Comparison of ENCODE assay signal across 8 mouse cellular contexts in genomic region chr17:66479813-66480490, GRCm38 (mm10). TPM values are rescaled to one million over a fixed set of nuclear protein-coding genes. Genes with fewer than 3 reads are reported as not detected.
DNase-seq lines count a peak whose midpoint lies in the region; ATAC-seq lines count a peak whose summit lies in the region.

No protein-coding gene starts in this region.

- peak overlapping the region; percentile 29 for H3K4me2 ChIP-seq in lung, embryonic 15.5 days

- no peak overlapping the region for H3K9ac ChIP-seq in lung, embryonic 15.5 days

- 0 out of 2 replicates have a peak overlapping the region, but pooled peaks have one; percentile 6 for H3K4me3 ChIP-seq in lung, embryonic 15.5 days
- H3K4me3 ChIP-seq in heart, embryonic 10.5 days, result peak overlapping the region; percentile 54

- ATAC-seq in lung, embryonic 15.5 days (ENCODE audit: borderline replicate concordance, extremely low read depth, low FRiP score, low TSS enrichment), result no peak
- ATAC-seq in activated CD4-positive, CD25-positive, alpha-beta regulatory T cell, adult 4 months, result no peak

- H3K4me1 ChIP-seq in lung, embryonic 15.5 days, result peaks cover 13% of the 10 kb centered on the region; the same call in 1 of the 2 replicates
- peaks cover 20% of the 10 kb centered on the region for H3K4me1 ChIP-seq in heart, embryonic 10.5 days

- H3K9me3 ChIP-seq in lung, embryonic 15.5 days, result no peaks in the 10 kb centered on the region
- no peaks in the 10 kb centered on the region for H3K9me3 ChIP-seq in heart, embryonic 10.5 days

- WGBS in lung, embryonic 15.5 days, result 24% methylated on average over 21 of the region's 21 CpGs
- 2% methylated on average over 21 of the region's 21 CpGs for WGBS in heart, embryonic 10.5 days

- H3K27ac ChIP-seq in lung, embryonic 15.5 days, result no peak overlapping the region
- peak overlapping the region; percentile 36 for H3K27ac ChIP-seq in heart, embryonic 10.5 days

- no peaks in the 10 kb centered on the region for H3K36me3 ChIP-seq in lung, embryonic 15.5 days
- no peaks in the 10 kb centered on the region for H3K36me3 ChIP-seq in heart, embryonic 10.5 days

- no peak for DNase-seq in lung, postnatal 25 days (ENCODE audit: low spot score)
- peak; percentile 80 for DNase-seq in heart, embryonic 10.5 days (ENCODE audit: low spot score)
- DNase-seq in liver, result peak; percentile 73
- DNase-seq in retina, postnatal 1 day, result peak; percentile 85
- no peak for DNase-seq in layer of hippocampus, adult 11-12 months (ENCODE audit: low spot score)
- no peak for DNase-seq in layer of hippocampus, postnatal 25 days (ENCODE audit: extremely low spot score in 1 of 2, low spot score in 1 of 2)

- peaks cover 27% of the 10 kb centered on the region for H3K27me3 ChIP-seq in lung, embryonic 15.5 days
- peaks cover 21% of the 10 kb centered on the region for H3K27me3 ChIP-seq in heart, embryonic 10.5 days (ENCODE audit: insufficient read depth, poor library complexity, severe bottlenecking)

RNA-seq across cellular contexts. Expression of gene Mtcl1, which starts 30.4 kb away (rescaled TPM):
- 7.9 and 10.4 TPM in 2 replicates for polyA plus RNA-seq in lung, embryonic 15.5 days (2015; fragmentation: Nextera tagmentation; extraction: Ambion mirVana)
- 2.4 and 3.7 TPM in 2 replicates for polyA plus RNA-seq in heart, embryonic 10.5 days (2016; fragmentation: Nextera tagmentation; extraction: Ambion mirVana)
- total RNA-seq in layer of hippocampus, postnatal 25 days (2021), result 10 to 100 TPM; 30.7 to 37.8 TPM
- not detected for polyA plus RNA-seq in activated CD4-positive, CD25-positive, alpha-beta regulatory T cell, adult 4 months (2017; shearing (Covaris generic))

RNA-seq across cellular contexts. Expression of gene Rab12, which starts 39.6 kb away (rescaled TPM):
- 57.8 and 58.9 TPM in 2 replicates for polyA plus RNA-seq in lung, embryonic 15.5 days (2015; fragmentation: Nextera tagmentation; extraction: Ambion mirVana)
- 41.4 and 46.3 TPM in 2 replicates for polyA plus RNA-seq in heart, embryonic 10.5 days (2016; fragmentation: Nextera tagmentation; extraction: Ambion mirVana)
- total RNA-seq in layer of hippocampus, postnatal 25 days (2021), result 100 to 1,000 TPM; 115 to 116 TPM
- polyA plus RNA-seq in activated CD4-positive, CD25-positive, alpha-beta regulatory T cell, adult 4 months (2017; shearing (Covaris generic)), result 10 to 100 TPM in 1 of 2 experiments, 1 to 10 TPM in 1; 7.2 to 14.1 TPM

Comparison
In these comparisons a context has a peak if more than half of its experiments do, and no peak if none do; other contexts are left out.
1. DNase-seq: peak in heart, embryonic 10.5 days (single experiment), liver (single experiment) and retina, postnatal 1 day (single experiment); none in lung, postnatal 25 days (single experiment), layer of hippocampus, adult 11-12 months (single experiment) and layer of hippocampus, postnatal 25 days (0 of 2).